Mouse (Mus musculus) embryonic fibroblast, embryonic 13.5 days (primary cell): ENCODE results near the gene Fyb2.

Experiments
- CTCF ChIP-seq: IDR thresholded peaks from 2 replicates; pipeline ENCODE4 v1.5.1; 2011; ENCODE audit warnings: mild to moderate bottlenecking, control low read depth, low read length, moderate library complexity, borderline replicate concordance; ENCODE audit not compliant: insufficient read depth
- POLR2A ChIP-seq: IDR thresholded peaks from 2 replicates; pipeline ENCODE4 v1.6.1; 2011; ENCODE audit warnings: low read depth, mild to moderate bottlenecking, control low read depth, low read length, moderate library complexity

- TF ChIP-seq CTCF = no peak
- TF ChIP-seq POLR2A = no peak
Observed at GRCm38 (mm10) chr4:104975162-104975830, 62.0 kb downstream of the Fyb2 start.
